Mouse (Mus musculus) liver, adult 2 months (tissue): ENCODE data around the gene 6030452D12Rik. TPM values are rescaled to one million over a fixed set of nuclear protein-coding genes. Genes with fewer than 3 reads are reported as not detected.

Experiments used
- DNase-seq: peaks from one replicate; pipeline ENCODE4 v3.0.0-alpha.2; 2011; ENCODE audit warnings: low read depth, low spot score; ENCODE audit errors: extremely low read depth
- H3K27ac ChIP-seq: fragments of 200-500 bp; replicated peaks from 2 replicates; pipeline ENCODE4 v1.5.1; 2012; ENCODE audit warnings: low read depth, mild to moderate bottlenecking, control low read depth, inconsistent platforms, low read length; ENCODE audit not compliant: insufficient read depth
- H3K27me3 ChIP-seq: fragments of 200-500 bp; 2 replicates; pipeline ENCODE4 v1.6.1; 2012; ENCODE audit warnings: mild to moderate bottlenecking, moderate library complexity, low read length, inconsistent platforms; ENCODE audit not compliant: control insufficient read depth, insufficient read depth
- H3K36me3 ChIP-seq: fragments of 200-500 bp; 2 replicates; pipeline ENCODE4 v1.6.1; 2012; ENCODE audit warnings: low read length, inconsistent platforms; ENCODE audit not compliant: control insufficient read depth, insufficient read depth
- H3K4me1 ChIP-seq: fragments of 200-500 bp; 2 replicates; pipeline ENCODE4 v1.6.1; 2011; ENCODE audit warnings: low read length; ENCODE audit not compliant: control insufficient read depth, insufficient read depth
- H3K4me3 ChIP-seq: fragments of 200-500 bp; 2 replicates; pipeline ENCODE4 v1.5.1; 2011; ENCODE audit warnings: low read depth, mild to moderate bottlenecking, control low read depth, low read length, moderate library complexity; ENCODE audit not compliant: insufficient read depth
- H3K79me2 ChIP-seq: fragments of 200-500 bp; 2 replicates; pipeline ENCODE4 v1.6.1; 2012; ENCODE audit warnings: inconsistent platforms, mild to moderate bottlenecking, low read length, moderate library complexity; ENCODE audit not compliant: control insufficient read depth, insufficient read depth
- H3K9ac ChIP-seq: fragments of 200-500 bp; 2 replicates; pipeline ENCODE4 v1.6.1; 2012; ENCODE audit warnings: low read depth, mild to moderate bottlenecking, control low read depth, inconsistent platforms, low read length
- CTCF ChIP-seq: fragments of 200-500 bp; IDR thresholded peaks from 2 replicates; pipeline ENCODE4 v1.5.1; 2011; ENCODE audit warnings: low read depth, low read length, control low read depth
- POLR2A ChIP-seq: fragments of 200-500 bp; IDR thresholded peaks from 2 replicates; pipeline ENCODE4 v1.6.1; 2011; ENCODE audit warnings: low read length, control low read depth; ENCODE audit not compliant: insufficient read depth; ENCODE audit errors: extremely low read depth
- WGBS: fragments of 180-500 bp; shearing (Covaris S2); methylation state at CpG from one replicate; pipeline ENCODE4 v1.1.7; 2018; 5-methylcytosine and 5-hydroxymethylcytosine counted together
- polyA plus RNA-seq: library from polyadenylated mRNA; depleted of rRNA; stranded (reverse); fragments of >200 nt; gene quantifications from 2 replicates; pipeline ENCODE4 v1.2.3, GENCODE M21; 2012
- total RNA-seq: library from RNA; depleted of rRNA; stranded (reverse); fragments of >200 nt; gene quantifications from 2 replicates; pipeline ENCODE4 v1.2.3, GENCODE M21; 2014

The 6030452D12Rik gene
- total and polyA plus RNA-seq, 2 experiments, result not detected

DNA sequence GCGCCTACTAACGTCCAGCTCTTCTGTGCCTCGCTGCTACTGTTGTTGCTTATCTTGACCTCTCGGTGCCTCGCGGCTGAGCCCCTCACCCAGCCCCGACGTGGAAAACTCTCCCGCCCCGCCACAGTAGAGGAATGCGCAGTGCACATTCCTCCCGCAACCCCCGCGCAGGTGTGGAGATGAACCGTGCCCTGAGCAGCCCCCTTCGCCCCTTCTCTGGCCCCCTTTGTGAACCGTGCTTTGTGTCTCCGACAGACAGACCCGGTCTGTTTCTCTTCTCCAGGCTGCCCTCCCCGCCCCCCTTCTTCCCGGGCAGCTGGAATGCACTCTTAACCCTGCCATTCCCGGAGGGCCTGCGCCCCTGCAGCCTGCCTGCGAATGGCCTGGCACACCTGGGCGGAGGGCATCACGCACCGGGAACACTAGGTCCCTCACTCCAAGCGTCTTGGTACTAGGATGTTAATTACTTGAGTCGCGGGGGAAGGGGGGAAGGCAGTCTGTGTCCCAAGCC, 11.3 kb downstream of the 6030452D12Rik start:
- DNase-seq, result no peak
- Histone ChIP-seq H3K27me3 (peaks cover 16% of the 10 kb centered on the region), H3K27ac (no peak overlapping the region), H3K79me2 (no peaks in the 10 kb centered on the region), H3K36me3 (no peaks in the 10 kb centered on the region), H3K4me3 (peak overlapping the region; percentile 35; the same call in 1 of the 2 replicates), H3K9ac (no peak overlapping the region), H3K4me1 (no peaks in the 10 kb centered on the region)
- TF ChIP-seq CTCF, result no peak
- no peak for TF ChIP-seq POLR2A
- WGBS, result 5% methylated on average over 30 of the region's 30 CpGs

DNA sequence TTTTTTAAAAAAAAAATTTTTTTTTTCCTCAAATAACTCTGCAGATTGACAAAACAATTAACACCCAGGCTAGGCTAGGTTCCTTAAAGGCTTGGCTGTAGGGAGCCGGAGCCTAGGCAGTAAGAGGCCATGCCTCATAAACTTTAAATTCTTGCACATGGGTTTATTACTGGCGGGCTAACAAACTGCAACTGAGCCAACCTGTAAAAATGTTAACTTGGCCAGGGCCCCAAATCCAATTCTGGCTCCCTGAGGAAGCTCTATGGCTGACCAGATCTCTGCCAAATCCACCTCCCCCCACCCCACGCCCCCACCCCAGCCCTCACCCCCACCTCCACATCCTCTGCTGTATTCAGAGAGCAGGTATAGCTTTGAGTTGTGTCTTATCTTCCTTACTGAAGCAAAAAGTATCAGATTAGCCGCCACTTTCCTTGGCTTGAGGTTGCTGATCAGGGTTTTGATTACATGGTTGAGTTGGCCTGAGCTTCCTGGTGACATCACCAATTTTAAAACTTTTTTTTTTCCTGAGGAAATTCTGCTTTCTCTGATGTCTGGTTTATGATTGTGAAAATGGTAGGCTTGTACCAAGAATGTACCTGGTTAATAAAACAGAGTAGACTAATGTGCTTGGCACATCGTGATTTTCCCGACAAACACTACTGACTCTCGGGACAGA, 12.3 kb downstream of the 6030452D12Rik start:
- Histone ChIP-seq H3K79me2 (no peaks in the 10 kb centered on the region), H3K27ac (no peak overlapping the region), H3K4me3 (no peak overlapping the region), H3K36me3 (no peaks in the 10 kb centered on the region), H3K9ac (no peak overlapping the region), H3K4me1 (no peaks in the 10 kb centered on the region), H3K27me3 (peaks cover 16% of the 10 kb centered on the region)
- TF ChIP-seq POLR2A (no peak), CTCF (no peak)
- WGBS, result 74% methylated on average over 7 of the region's 7 CpGs
- no peak for DNase-seq

DNA sequence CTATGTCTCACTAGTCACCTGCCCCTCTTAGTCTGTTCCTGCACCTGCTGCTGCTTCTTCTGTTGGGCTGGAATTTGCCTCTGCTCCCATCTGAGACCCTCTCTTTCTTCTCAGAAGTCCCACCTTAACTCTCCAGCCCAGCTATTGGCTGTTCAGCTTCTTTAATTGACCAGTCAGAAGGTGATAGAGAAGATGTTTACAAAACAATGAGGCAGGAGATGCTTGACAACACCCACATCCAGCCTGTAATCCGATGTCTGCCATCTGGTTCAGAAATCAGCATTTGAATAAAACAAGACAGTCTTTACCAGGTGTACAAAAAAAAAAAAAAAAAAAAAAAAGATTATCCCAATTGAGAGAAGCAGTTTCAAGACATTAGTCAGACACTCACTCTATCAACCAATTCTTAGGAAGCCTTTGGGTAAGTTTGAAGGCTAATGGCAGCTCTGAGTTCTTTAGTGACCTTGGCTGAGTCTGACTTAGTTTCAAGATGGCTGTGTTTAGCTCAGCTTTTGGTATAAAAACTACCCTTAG, 15.7 kb downstream of the 6030452D12Rik start:
- TF ChIP-seq CTCF (no peak), POLR2A (no peak)
- WGBS, result 70% methylated on average over 1 of the region's 1 CpGs

DNA sequence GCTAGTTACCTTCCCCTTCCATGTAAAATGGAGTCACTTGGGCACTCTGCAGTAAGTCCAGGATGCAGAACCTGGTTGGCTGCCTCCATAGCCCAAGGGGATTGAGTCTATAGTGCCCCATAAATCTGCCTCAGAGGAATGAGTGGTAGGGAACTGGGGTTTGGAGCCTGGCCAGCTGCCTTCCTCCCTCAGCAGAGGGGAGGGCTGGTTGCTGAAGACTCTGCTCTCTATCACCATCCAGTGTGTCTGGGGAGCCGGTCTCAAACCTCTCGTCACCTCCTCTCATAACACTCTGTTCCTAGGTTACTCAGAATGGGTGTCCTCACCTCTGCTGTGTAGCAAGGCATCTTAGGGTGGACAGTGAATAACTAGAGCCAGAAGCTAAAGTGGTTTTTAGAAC, 16.3 kb downstream of the 6030452D12Rik start:
- WGBS, result 81% methylated on average over 2 of the region's 2 CpGs
- no peak overlapping the region for H3K27ac ChIP-seq
- no peak overlapping the region for H3K9ac ChIP-seq
- H3K4me3 ChIP-seq, result no peak overlapping the region
- peaks cover 3% of the 10 kb centered on the region; the same call in 1 of the 2 replicates for H3K27me3 ChIP-seq
- no peaks in the 10 kb centered on the region for H3K79me2 ChIP-seq
- H3K4me1 ChIP-seq, result no peaks in the 10 kb centered on the region
- no peak for DNase-seq
- TF ChIP-seq CTCF, result no peak
- TF ChIP-seq POLR2A, result no peak
- no peaks in the 10 kb centered on the region for H3K36me3 ChIP-seq

More for the DNA sequence above, 15.7 kb downstream of the 6030452D12Rik start:
- no peak for DNase-seq
- Histone ChIP-seq H3K27me3 (peaks cover 9% of the 10 kb centered on the region; the same call in 1 of the 2 replicates), H3K79me2 (no peaks in the 10 kb centered on the region), H3K36me3 (no peaks in the 10 kb centered on the region), H3K4me3 (no peak overlapping the region), H3K9ac (no peak overlapping the region), H3K27ac (no peak overlapping the region), H3K4me1 (no peaks in the 10 kb centered on the region)

DNA sequence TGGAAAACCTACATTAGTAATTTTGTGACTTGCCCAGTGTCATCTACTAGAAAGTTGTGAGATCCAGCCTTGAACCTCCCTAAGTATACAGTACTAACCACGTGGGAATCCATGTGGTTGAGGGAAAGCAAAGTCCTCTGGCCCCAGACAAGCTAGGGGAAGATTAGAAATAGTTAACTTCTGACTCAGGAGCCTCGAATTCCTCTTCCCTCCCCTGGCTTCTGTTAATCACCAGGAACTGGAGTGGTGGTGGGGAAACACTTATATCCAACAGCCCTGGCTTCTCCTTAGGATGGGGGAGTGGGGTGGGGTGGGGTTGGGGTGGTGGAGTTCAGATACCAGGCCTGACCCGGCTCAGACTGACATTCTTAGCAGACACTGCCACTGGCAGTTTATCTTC, 18.4 kb downstream of the 6030452D12Rik start:
- H3K4me1 ChIP-seq, result no peaks in the 10 kb centered on the region
- no peak for TF ChIP-seq CTCF
- no peak for TF ChIP-seq POLR2A
- no peaks in the 10 kb centered on the region for H3K27me3 ChIP-seq
- no peaks in the 10 kb centered on the region for H3K79me2 ChIP-seq
- no peak overlapping the region for H3K27ac ChIP-seq
- DNase-seq, result no peak
- H3K36me3 ChIP-seq, result no peaks in the 10 kb centered on the region
- 16% methylated on average over 3 of the region's 3 CpGs for WGBS
- H3K9ac ChIP-seq, result no peak overlapping the region
- no peak overlapping the region for H3K4me3 ChIP-seq

DNA sequence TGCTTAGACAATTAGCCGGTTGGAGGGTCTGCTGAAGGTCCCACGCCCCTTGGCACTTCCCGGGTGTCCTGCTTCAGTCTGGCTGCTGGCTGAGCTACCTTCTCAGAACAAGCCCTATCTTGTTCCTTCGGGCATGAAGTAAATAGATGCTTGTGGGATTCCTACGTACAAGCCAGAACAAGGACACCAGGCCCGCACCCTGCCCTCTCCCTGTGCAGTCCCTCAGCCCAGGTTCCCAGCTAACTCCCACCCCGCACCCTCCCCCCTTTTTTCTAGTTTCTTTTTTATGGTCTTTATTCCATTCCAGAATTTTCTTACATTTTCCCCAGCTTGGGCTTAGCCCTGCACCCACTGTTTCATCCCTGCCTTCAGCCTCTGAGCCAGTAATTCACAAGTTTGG, 20.3 kb downstream of the 6030452D12Rik start:
- 85% methylated on average over 7 of the region's 7 CpGs for WGBS
- no peak for DNase-seq
- Histone ChIP-seq H3K27ac (no peak overlapping the region), H3K4me3 (no peak overlapping the region), H3K9ac (no peak overlapping the region), H3K27me3 (no peaks in the 10 kb centered on the region), H3K79me2 (no peaks in the 10 kb centered on the region), H3K36me3 (no peaks in the 10 kb centered on the region), H3K4me1 (no peaks in the 10 kb centered on the region)
- TF ChIP-seq CTCF (no peak), POLR2A (no peak)
